Mouse (Mus musculus) heart, postnatal 0 days (tissue): ENCODE measurements around the gene Cckbr.

Experiments
- CTCF ChIP-seq: IDR thresholded peaks from 2 replicates; pipeline ENCODE4 v1.5.1; 2016; ENCODE audit warnings: antibody characterized with exemption, control low read depth, low read depth
- EP300 ChIP-seq: IDR thresholded peaks from 2 replicates; pipeline ENCODE4 v1.6.1; 2016; ENCODE audit warnings: antibody characterized with exemption, low read depth

- TF ChIP-seq CTCF (no peak), EP300 (no peak)
These were observed 15.9 kb downstream of the Cckbr start for GRCm38 (mm10) chr7:105441426-105441825.
